Mouse (Mus musculus): ENCODE measurements at regions not wholly inside any gene's neighbourhood (a gene's known extent, or its start where the extent isn't known, plus 50 kb on each side); places are given as distances from the start of the nearest gene placed in this dataset.
"Not testable (repeated sequence)": the region's sequence is repeated elsewhere in the genome, so short reads cannot be mapped to it uniquely, and the experiment has no call there.

DNA sequence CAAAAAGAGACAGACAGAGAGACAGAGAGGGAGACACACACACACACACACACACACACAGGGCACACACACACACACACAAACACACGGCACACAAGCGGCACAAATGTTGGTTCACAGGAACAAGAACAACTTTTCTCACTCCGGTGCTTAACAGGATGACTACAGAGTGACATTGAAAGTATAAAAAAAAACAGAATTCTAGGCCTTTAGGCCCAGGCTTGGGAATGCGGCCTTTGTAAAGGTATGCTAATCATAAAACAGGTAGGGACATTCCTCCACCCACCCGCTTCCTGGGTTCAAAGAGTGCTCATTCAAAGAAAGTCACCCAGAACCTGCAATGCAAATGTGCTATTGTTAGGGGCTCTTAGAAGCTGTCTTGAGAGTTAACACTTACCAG, 1089.5 kb downstream of the Defb40 start:
- not testable (repeated sequence) for H3K9ac ChIP-seq (ENCODE audit: low read length); H3K36me3 ChIP-seq (ENCODE audit: control insufficient read depth, insufficient read depth, low read length); H3K27me3 ChIP-seq (ENCODE audit: control insufficient read depth, insufficient read depth, low read length); H3K4me3 ChIP-seq (ENCODE audit: low read depth, low read length); H3K4me2 ChIP-seq (ENCODE audit: low read depth, low read length, severe bottlenecking); H3K27ac ChIP-seq (ENCODE audit: low read depth, low read length); H3K4me1 ChIP-seq (replicated peaks; ENCODE audit: control insufficient read depth, insufficient read depth, low read length); H3K9me3 ChIP-seq (ENCODE audit: control insufficient read depth, low read length); DNase-seq (ENCODE audit: low spot score); ATAC-seq (replicated peaks; ENCODE audit: low FRiP score)
- WGBS: 72% methylated on average over 5 of the region's 5 CpGs

GRCm38 (mm10) chr8:17863388-17863787, 1114.7 kb downstream of the Defb40 start:
- Histone ChIP-seq H3K27me3 (ENCODE audit: control insufficient read depth, insufficient read depth, low read length) (no peaks in the 10 kb centered on the region), H3K4me1 (replicated peaks; ENCODE audit: control insufficient read depth, insufficient read depth, low read length) (no peaks in the 10 kb centered on the region)
- 93% methylated on average over 2 of the region's 2 CpGs for WGBS

More at GRCm38 (mm10) chr8:17863388-17863787, 1114.7 kb downstream of the Defb40 start:
- Histone ChIP-seq H3K36me3 (ENCODE audit: control insufficient read depth, insufficient read depth, low read length) (no peaks in the 10 kb centered on the region), H3K27ac (ENCODE audit: low read depth, low read length) (no peak overlapping the region), H3K4me3 (ENCODE audit: low read depth, low read length) (no peak overlapping the region), H3K4me2 (ENCODE audit: low read depth, low read length, severe bottlenecking) (no peak overlapping the region), H3K9ac (ENCODE audit: low read length) (no peak overlapping the region), H3K9me3 (ENCODE audit: control insufficient read depth, low read length) (no peaks in the 10 kb centered on the region)
- DNase-seq (ENCODE audit: low spot score) (no peak), ATAC-seq (replicated peaks; ENCODE audit: low FRiP score) (no peak)
